Mouse (Mus musculus) neural tube, postnatal 0 days (tissue): Measurements from ENCODE around the gene Celsr1. TPM values are rescaled to one million over a fixed set of nuclear protein-coding genes. Genes with fewer than 3 reads are reported as not detected.

ENCODE experiments used
- polyA plus RNA-seq: library from polyadenylated mRNA; unstranded; fragments of >200 nt; fragmentation: Nextera tagmentation; extraction: Ambion mirVana; gene quantifications from 2 replicates; pipeline ENCODE4 v1.2.1, GENCODE M21; 2015

Celsr1 gene
- 0.74 and 0.79 TPM in 2 replicates for polyA plus RNA-seq

DNA sequence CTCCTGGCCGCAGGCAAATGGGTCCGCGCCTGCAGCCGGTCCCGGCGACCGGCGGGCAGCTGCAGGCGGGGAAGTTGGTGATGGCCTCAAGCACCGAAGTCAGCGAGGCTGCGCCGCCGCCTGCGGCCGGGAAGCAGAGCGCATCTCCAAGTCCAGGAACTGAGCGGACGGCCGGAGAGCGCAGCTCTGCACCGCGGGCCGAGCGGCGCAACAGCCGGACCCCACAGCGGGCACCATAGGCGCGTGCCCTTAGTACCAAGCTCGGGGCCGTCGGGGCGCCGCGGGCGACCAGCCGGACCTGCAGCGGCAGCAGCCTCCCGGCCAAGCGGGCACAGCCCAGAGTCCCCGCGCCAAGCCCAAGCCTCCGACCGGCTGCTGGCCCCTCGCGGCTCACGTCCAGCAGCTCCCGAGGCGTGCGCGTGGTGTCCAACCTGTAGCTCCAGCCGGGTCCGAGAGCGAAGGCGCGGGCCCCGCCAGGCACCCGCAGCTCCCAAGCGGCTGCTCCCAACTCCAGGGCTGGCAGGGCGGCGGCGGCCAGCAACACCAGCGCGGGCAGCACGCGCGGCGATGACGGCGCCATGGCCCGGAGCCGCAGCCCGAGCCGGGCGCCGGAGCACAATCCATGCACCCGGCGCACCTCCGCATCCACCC, at the start of gene Celsr1:
Gene Celsr1, minus strand, starts transcription at position 587 of the 651 bp plus-strand sequence.

DNA sequence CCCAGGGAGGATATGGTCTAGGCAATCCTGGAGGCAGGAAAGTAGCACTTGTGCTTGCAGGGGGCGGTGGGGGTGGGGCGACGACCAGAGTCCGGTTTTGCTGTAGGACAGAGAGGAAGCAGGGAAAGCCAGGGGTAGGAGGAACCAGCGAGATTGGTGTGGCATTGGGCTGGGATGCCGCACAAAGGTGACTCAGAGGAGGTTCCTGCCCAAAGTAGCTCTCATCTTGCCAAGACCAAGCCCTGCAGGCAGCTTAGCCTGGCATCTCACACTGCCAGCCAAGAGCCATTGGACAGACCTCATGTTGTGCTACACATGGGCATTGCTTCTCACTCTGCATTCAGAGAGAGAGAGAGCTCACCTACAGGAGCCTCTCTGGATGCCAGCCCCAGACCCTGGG, 23.8 kb upstream of the Celsr1 start, which contains the start of gene Gramd4:
Gene Gramd4, plus strand, starts transcription at position 283 of the 400 bp plus-strand sequence.

DNA sequence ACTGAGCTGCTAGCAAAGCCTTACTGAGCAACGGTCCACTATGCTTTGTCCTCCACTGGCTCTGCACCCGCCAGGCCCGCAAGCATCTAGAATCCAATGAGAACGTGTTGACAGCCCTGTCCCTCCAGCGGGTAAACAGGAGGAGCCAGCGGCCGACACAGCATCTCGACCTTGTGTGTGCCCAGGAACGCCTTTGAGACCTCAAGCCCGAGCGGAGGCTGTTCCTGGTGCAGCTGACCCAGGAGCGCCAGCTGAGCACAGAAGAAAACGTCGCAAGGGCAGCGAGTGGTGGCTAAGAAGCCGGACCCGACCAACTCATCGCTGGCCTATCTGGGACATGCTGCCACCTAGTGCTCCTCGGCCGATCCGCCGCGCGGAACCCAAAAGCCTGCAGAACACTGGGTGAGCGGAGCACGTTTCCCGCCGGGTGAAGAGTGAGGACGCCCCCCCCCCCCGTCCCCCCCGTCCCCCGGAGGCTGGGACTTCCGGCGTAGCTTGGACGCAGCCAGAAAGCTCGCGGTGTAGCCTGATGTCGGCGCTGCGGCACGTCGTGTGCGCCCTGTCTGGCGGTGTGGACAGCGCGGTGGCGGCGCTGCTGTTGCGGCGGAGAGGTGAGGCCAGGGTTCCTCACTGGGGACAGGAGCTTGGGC, 154.6 kb downstream of the Celsr1 start, which contains the start of gene Trmu:
Gene Trmu, plus strand, starts transcription at position 465 of the 650 bp plus-strand sequence.

DNA sequence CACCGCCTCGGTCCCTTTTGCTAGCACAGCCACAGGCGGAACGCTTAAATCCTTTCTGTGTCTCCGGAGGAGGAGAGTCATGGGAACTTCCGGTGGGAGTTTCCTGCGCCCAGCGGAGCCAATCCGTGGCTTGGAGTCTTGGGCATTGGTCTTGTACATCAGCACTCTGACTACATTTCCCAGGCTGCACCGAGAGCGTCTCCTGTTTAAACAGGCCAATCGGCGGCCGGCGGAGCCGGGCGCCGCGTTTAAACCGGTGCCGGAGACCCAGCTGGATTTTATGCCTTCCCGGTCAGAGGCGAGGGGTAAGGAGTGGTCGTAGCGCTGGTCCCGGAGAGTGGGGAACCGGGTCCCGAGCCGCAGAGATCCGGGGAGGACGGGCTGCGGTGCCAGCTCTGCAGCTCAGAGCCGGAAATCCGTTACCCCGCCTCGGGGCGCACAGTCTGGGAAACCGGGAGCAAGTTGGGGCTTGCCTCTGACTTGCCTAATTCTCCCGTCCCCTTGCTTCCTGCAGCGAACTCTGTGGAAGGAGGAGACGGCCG, 174.0 kb downstream of the Celsr1 start, which contains the start of gene Gtse1:
Gene Gtse1, plus strand, starts transcription at position 256 of the 542 bp plus-strand sequence.

Other genes with a start within 250 kb of the Celsr1 start
- gene Cdpf1, start 222.1 kb downstream of the Celsr1 start, polyA plus RNA-seq: 24.6 and 25.6 TPM in 2 replicates
- 0.05 and 0.06 TPM in 2 replicates for gene Pkdrej, start 212.0 kb downstream of the Celsr1 start, polyA plus RNA-seq
- gene Ttc38, start 201.5 kb downstream of the Celsr1 start, polyA plus RNA-seq: 3.8 and 3.9 TPM in 2 replicates
- 1.9 and 2.8 TPM in 2 replicates for gene Gtse1, start 174.0 kb downstream of the Celsr1 start, polyA plus RNA-seq
- 41.0 and 47.3 TPM in 2 replicates for gene Trmu, start 154.5 kb downstream of the Celsr1 start, polyA plus RNA-seq
- gene Gramd4, start 23.9 kb upstream of the Celsr1 start, polyA plus RNA-seq: 13.8 and 16.1 TPM in 2 replicates
- gene Cerk, start 152.4 kb upstream of the Celsr1 start, polyA plus RNA-seq: 25.3 and 25.8 TPM in 2 replicates
- 9.9 and 11.6 TPM in 2 replicates for gene Tbc1d22a, start 180.7 kb upstream of the Celsr1 start, polyA plus RNA-seq